Mouse (Mus musculus) stomach, embryonic 14.5 days (tissue): ENCODE data around the gene Pmepa1. TPM values are rescaled to one million over a fixed set of nuclear protein-coding genes. Genes with fewer than 3 reads are reported as not detected.

Experiments
- polyA plus RNA-seq: library from polyadenylated mRNA; unstranded; fragments of >200 nt; fragmentation: Nextera tagmentation; extraction: Ambion mirVana; gene quantifications from 2 replicates; pipeline ENCODE4 v1.2.1, GENCODE M21; 2014

The Pmepa1 gene
- polyA plus RNA-seq, 1 experiment from 2014 or later = 13.3 TPM

Other genes starting within 250 kb of the Pmepa1 start
- 0.14 and 0.17 TPM in 2 replicates for gene Ctcfl, start 157.0 kb downstream of the Pmepa1 start, polyA plus RNA-seq
- 0.21 and 0.23 TPM in 2 replicates for gene Pck1, start 123.5 kb downstream of the Pmepa1 start, polyA plus RNA-seq
- gene Zbp1, start 57.6 kb downstream of the Pmepa1 start, polyA plus RNA-seq = 0.91 TPM in 1 of 2 replicates, not detected in the other
- not detected in 2 replicates for gene 1700021F07Rik, start 246.1 kb upstream of the Pmepa1 start, polyA plus RNA-seq